Mouse (Mus musculus): ENCODE results near the gene Olfr813. TPM values are rescaled to one million over a fixed set of nuclear protein-coding genes. Genes with fewer than 3 reads are reported as not detected.
"Not testable (repeated sequence)": the region's sequence is repeated elsewhere in the genome, so short reads cannot be mapped to it uniquely, and the experiment has no call there.

Gene Olfr813
- not detected for total RNA-seq (2021)

- DNase-seq: no peak
Measured at GRCm38 (mm10) chr10:129855067-129855466, at the start of gene Olfr813. TSS of gene Olfr813 (plus strand) at chr10:129855367.

GRCm38 (mm10) chr10:129845994-129846393 lies 9.2 kb upstream of the Olfr813 start, which contains the start of gene Olfr812:
TSS of gene Olfr812 (minus strand) at chr10:129846094.
- DNase-seq: no peak

GRCm38 (mm10) chr10:129847343-129847742 lies 7.8 kb upstream of the Olfr813 start:
- no peak for DNase-seq

GRCm38 (mm10) chr10:129879751-129880150 lies 24.6 kb downstream of the Olfr813 start, which contains the start of gene Olfr814:
TSS of gene Olfr814 (minus strand) at chr10:129879851.
- DNase-seq: not testable (repeated sequence)

- not testable (repeated sequence) for DNase-seq
Measured at GRCm38 (mm10) chr10:129885496-129885895, 30.3 kb downstream of the Olfr813 start.

DNA sequence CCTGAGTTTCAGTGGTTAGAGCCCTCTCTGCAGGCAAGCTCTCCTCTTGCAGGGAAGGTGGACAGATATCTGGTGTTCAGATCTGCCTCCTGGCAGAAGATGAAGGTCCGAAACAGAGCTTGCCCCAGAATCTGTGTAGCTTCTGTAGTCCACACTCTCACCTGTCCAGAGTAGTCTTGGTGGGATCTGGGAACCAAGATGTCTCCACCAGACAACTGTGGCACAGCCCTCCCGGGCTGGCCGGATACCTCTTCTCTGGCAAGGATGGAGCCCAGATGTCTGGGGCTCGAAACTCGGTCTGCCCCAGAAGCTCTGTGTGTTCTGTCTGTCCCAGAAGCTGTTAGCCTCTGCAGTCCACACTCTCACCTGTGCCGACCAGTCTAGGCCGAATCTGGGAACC lies 30.8 kb downstream of the Olfr813 start:
- DNase-seq: no peak

DNA sequence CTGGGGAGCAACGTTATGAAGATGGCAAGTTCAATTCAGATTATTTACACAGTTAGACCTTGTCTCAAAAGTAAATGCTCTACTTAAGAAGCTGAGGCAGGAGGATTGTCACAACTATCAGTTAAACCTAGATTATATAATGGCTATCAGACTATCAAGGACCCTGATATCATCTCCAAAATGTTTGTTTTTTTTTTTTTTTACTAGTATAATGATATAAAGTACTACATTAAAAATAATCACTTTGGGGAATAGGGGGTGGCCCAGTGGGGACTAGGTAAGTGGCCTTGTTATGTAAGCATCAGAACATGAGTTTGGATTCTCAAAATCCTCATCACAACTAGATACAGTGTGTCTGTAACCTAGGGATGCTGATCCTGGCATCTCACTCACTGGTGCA lies 50.6 kb downstream of the Olfr813 start, which contains the start of gene Olfr815:
Gene Olfr815, minus strand, starts transcription at position 101 of the 400 bp plus-strand sequence.
- not testable (repeated sequence) for DNase-seq

Other genes with a start within 250 kb of the Olfr813 start
- gene Olfr796, start 242.8 kb upstream of the Olfr813 start, total RNA-seq (2021): not detected
- not detected for gene Olfr798, start 227.4 kb upstream of the Olfr813 start, total RNA-seq (2021)
- gene Olfr799, start 217.9 kb upstream of the Olfr813 start, total RNA-seq (2021): not detected
- gene Olfr800, start 197.7 kb upstream of the Olfr813 start, total RNA-seq (2021): not detected
- not detected for gene Olfr801, start 181.5 kb upstream of the Olfr813 start, total RNA-seq (2021)
- gene Olfr802, start 167.2 kb upstream of the Olfr813 start, total RNA-seq (2021): under 1 TPM in 1 of 2 experiments, not detected in 1; 0.05 TPM
- not detected for gene Olfr803, start 161.1 kb upstream of the Olfr813 start, total RNA-seq (2021)
- gene Olfr804, start 152.2 kb upstream of the Olfr813 start, total RNA-seq (2021): not detected
- gene Olfr805, start 126.0 kb upstream of the Olfr813 start, total RNA-seq (2021): not detected
- gene Olfr806, start 113.4 kb upstream of the Olfr813 start, total RNA-seq (2021): not detected
- gene Olfr807, start 97.6 kb upstream of the Olfr813 start, total RNA-seq (2021): not detected
- gene Olfr808, start 89.9 kb upstream of the Olfr813 start, total RNA-seq (2021): not detected
- gene Olfr809, start 80.7 kb upstream of the Olfr813 start, total RNA-seq (2021): not detected
- not detected for gene Olfr810, start 60.5 kb upstream of the Olfr813 start, total RNA-seq (2021)
- gene Olfr811, start 51.0 kb upstream of the Olfr813 start, total RNA-seq (2021): not detected
- gene Olfr812, start 9.3 kb upstream of the Olfr813 start, total RNA-seq (2021): not detected
- not detected for gene Olfr814, start 24.5 kb downstream of the Olfr813 start, total RNA-seq (2021)
- not detected for gene Olfr815, start 50.5 kb downstream of the Olfr813 start, total RNA-seq (2021)
- not detected for gene Olfr816, start 60.2 kb downstream of the Olfr813 start, total RNA-seq (2021)
- not detected for gene Olfr818, start 93.7 kb downstream of the Olfr813 start, total RNA-seq (2021)
- gene Olfr819, start 111.9 kb downstream of the Olfr813 start, total RNA-seq (2021): not detected
- not detected for gene Olfr247, start 120.8 kb downstream of the Olfr813 start, total RNA-seq (2021)
- not detected for gene Gm10310, start 129.7 kb downstream of the Olfr813 start, total RNA-seq (2021)
- not detected for gene Olfr820, start 157.3 kb downstream of the Olfr813 start, total RNA-seq (2021)
- not detected for gene Olfr821, start 175.0 kb downstream of the Olfr813 start, total RNA-seq (2021)
- gene Olfr822, start 215.8 kb downstream of the Olfr813 start, total RNA-seq (2021): not detected

Measured in layer of hippocampus, postnatal 36 days (tissue).